In the genomic region with DNA sequence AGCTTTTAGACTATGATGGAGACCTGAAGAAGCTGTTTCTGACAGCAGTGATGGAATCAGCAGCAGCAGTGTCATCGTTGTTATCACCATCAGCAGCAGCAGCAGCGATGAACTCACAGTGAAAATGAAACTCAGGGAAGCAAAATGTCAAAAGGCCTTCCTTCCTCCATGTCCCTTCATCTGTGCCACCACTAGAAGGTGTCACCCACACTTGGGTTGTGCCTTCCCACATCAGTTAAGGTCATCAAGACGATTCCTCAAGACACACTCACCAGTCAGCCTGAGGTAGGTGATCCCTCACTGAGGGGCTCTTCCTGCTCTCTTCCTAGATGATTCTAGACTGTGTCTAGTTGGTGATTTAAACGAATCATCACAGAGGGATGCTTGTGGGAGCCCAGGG, we compare ENCODE assay signal across 18 mouse cellular contexts.
"Had no signal": no experiment of that assay in that cellular context is flagged by ENCODE, and none has a peak within 500 bp of the region (broad histone marks: within the 10 kb centered on the region; RNA-seq: fewer than 3 reads in every experiment).

No protein-coding gene starts in this region.

- H3K4me3 ChIP-seq: limb, embryonic 12.5 days; limb, embryonic 15.5 days; midbrain, embryonic 12.5 days; midbrain, embryonic 15.5 days; myocyte had no signal

- H3K27ac ChIP-seq: limb, embryonic 12.5 days; limb, embryonic 15.5 days; liver, embryonic 14.5 days; midbrain, embryonic 12.5 days; midbrain, embryonic 15.5 days had no signal

- H3K4me1 ChIP-seq: limb, embryonic 12.5 days; limb, embryonic 15.5 days; midbrain, embryonic 12.5 days; midbrain, embryonic 15.5 days had no signal

- H3K36me3 ChIP-seq: limb, embryonic 12.5 days; limb, embryonic 15.5 days; midbrain, embryonic 12.5 days; midbrain, embryonic 15.5 days had no signal

- DNase-seq: kidney, adult 11 months; layer of hippocampus, postnatal 36 days; left cerebral cortex, postnatal 4 days; liver, postnatal 0 days; lung, embryonic 14.5 days; lung, postnatal 36 days; right cerebral cortex, adult 18-20 months; right cerebral cortex, postnatal 14 days; spleen, adult 18-20 months; thymus, adult 18-20 months; thymus, postnatal 36 days had no signal

- H3K27me3 ChIP-seq: limb, embryonic 12.5 days; limb, embryonic 15.5 days; midbrain, embryonic 12.5 days; midbrain, embryonic 15.5 days had no signal

- ATAC-seq: liver, postnatal 0 days; lung, postnatal 0 days; midbrain, embryonic 15.5 days had no signal
